Mouse (Mus musculus): ENCODE measurements at regions not wholly inside any gene's neighbourhood (a gene's known extent, or its start where the extent isn't known, plus 50 kb on each side); places are given as distances from the start of the nearest gene placed in this dataset.

- TF ChIP-seq ZC3H11A (IDR thresholded peaks at IDR 0.05; ENCODE audit: borderline replicate concordance, low read depth, low read length) (no peak), HCFC1 (IDR thresholded peaks at IDR 0.05; ENCODE audit: borderline replicate concordance, insufficient read depth, low read length) (no peak)
These were observed 258.9 kb upstream of the Cwc22 start for GRCm38 (mm10) chr2:78205125-78205524.
